Mouse (Mus musculus) embryonic facial prominence, embryonic 13.5 days (tissue): Measurements from ENCODE around the gene Ndufa11. TPM values are rescaled to one million over a fixed set of nuclear protein-coding genes. Genes with fewer than 3 reads are reported as not detected.

Experiments used
- ATAC-seq: fragments of 200-750 bp; cut with Nextera tagmentation; 2 replicates; pipeline ENCODE4 v1.8.0; 2017; ENCODE audit warnings: low read depth; ENCODE audit not compliant: insufficient number of reproducible peaks, insufficient read depth, low FRiP score, low TSS enrichment
- H3K27ac ChIP-seq: fragments of 300-500 bp; sonication (generic); 2 replicates; pipeline ENCODE4 v1.5.1; 2015; ENCODE audit warnings: moderate library complexity, mild to moderate bottlenecking, inconsistent platforms
- H3K27me3 ChIP-seq: fragments of 300-500 bp; sonication (generic); 2 replicates; pipeline ENCODE4 v1.6.1; 2015; ENCODE audit warnings: mild to moderate bottlenecking, inconsistent platforms
- H3K36me3 ChIP-seq: fragments of 300-500 bp; sonication (generic); 2 replicates; pipeline ENCODE4 v1.6.1; 2015; ENCODE audit warnings: mild to moderate bottlenecking, inconsistent platforms
- H3K4me1 ChIP-seq: fragments of 300-500 bp; sonication (generic); 2 replicates; pipeline ENCODE4 v1.6.1; 2015; ENCODE audit warnings: inconsistent platforms
- H3K4me2 ChIP-seq: fragments of 300-500 bp; sonication (generic); 2 replicates; pipeline ENCODE4 v1.6.1; 2015; ENCODE audit warnings: moderate library complexity, mild to moderate bottlenecking, inconsistent platforms
- H3K4me3 ChIP-seq: fragments of 300-500 bp; sonication (generic); 2 replicates; pipeline ENCODE4 v1.5.1; 2015; ENCODE audit warnings: mild to moderate bottlenecking, inconsistent platforms
- H3K9ac ChIP-seq: fragments of 300-500 bp; sonication (generic); 2 replicates; pipeline ENCODE4 v1.6.1; 2015; ENCODE audit warnings: mild to moderate bottlenecking, inconsistent platforms
- H3K9me3 ChIP-seq: fragments of 300-500 bp; sonication (generic); 2 replicates; pipeline ENCODE4 v1.6.1; 2016; ENCODE audit warnings: inconsistent platforms
- WGBS: fragments of 180-500 bp; shearing (Covaris S2); methylation state at CpG from one replicate; pipeline ENCODE4 v1.1.7; 2015; ENCODE audit warnings: mixed read lengths; 5-methylcytosine and 5-hydroxymethylcytosine counted together
- polyA plus RNA-seq: library from polyadenylated mRNA; unstranded; fragments of >200 nt; fragmentation: Nextera tagmentation; extraction: Ambion mirVana; gene quantifications from 2 replicates; pipeline ENCODE4 v1.2.1, GENCODE M21; 2015

The Ndufa11 gene
- polyA plus RNA-seq, 1 experiment from 2014 or later: 420 TPM

DNA sequence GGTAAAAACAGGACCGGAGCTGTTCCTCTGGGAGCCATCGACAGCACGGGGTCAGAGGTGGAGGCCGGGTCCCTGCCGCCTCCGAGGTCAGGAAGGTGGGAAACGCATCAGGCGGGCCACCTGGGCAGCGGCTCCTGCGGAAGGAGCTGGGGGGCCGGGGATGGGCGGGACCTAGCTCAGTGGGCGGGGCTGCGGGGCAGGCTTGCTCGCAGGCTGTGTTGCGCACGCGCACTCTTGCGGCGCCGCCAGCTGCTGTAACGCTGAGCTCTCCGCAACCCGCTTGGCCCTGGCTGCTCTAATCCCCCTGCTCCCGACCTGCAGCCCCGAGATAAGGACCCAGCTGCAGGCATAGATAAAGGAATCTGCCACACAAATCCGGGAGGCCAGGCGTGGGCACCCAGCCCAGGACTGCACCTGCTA is 44.4 kb downstream of the Ndufa11 start:
- H3K36me3 ChIP-seq: peaks cover 6% of the 10 kb centered on the region
- no peaks in the 10 kb centered on the region for H3K9me3 ChIP-seq
- under 1% methylated on average over 28 of the region's 28 CpGs for WGBS

DNA sequence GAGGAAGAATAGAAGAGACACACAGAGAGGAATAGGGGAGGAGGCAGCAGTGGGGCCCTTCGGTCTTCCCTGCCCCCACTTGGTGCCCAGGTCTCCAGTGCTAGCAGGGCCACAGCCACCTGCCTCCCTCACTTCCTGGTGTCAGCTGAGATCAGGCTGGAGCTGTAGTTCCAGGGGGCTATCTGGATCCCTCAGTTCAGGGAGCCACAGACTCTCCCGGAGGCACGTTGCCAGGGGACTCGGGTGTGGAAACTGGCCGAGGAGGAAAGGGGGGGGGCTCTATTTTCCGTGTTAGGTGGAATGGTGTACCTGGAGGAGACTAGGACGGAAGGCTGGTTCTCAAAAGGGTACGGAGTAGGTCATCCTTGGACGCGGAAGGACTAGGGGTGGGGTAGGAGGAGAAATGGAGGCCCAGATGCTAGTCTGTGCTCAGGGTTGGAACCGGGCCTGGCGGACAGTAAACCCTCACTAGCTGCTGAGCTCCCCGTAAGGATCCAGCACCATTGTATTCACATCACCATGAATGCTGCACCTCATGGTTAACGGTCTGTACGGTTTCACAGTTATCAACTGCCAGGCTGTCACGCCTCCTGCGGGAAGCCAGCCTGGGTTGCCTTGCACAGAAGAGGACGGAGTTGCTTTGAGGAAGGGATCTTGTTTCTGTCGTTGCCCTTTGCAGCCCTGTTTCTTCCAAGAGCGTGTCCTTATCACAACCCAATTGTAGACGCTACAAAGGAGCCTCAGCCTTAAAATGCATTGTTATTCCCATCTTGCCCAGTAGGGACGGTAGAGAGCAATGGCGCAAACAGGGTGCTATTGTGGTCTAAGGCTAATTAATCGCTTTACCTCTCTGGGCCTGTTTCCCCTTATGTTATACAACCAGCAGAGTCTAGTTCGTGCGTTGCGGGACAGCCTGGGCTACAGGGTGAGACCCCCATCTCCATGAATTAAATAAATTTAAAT is 45.5 kb downstream of the Ndufa11 start:
- WGBS: 50% methylated on average over 27 of the region's 27 CpGs
- no peak overlapping the region for H3K9ac ChIP-seq
- H3K4me2 ChIP-seq: no peak overlapping the region; the same call in 1 of the 2 replicates
- peak overlapping the region; percentile 55; the same call in 1 of the 2 replicates for H3K4me3 ChIP-seq
- H3K27ac ChIP-seq: 0 out of 2 replicates have a peak overlapping the region, but pooled peaks have one; percentile 22
- H3K36me3 ChIP-seq: peaks cover 16% of the 10 kb centered on the region
- H3K4me1 ChIP-seq: peaks cover 24% of the 10 kb centered on the region
- peaks cover 16% of the 10 kb centered on the region for H3K27me3 ChIP-seq
- no peak for ATAC-seq
- H3K9me3 ChIP-seq: no peaks in the 10 kb centered on the region

More for the DNA sequence above, 44.4 kb downstream of the Ndufa11 start:
- peak; percentile 22 for ATAC-seq
- Histone ChIP-seq H3K27ac (peak overlapping the region; percentile 73), H3K27me3 (peaks cover 27% of the 10 kb centered on the region), H3K4me1 (peaks cover 34% of the 10 kb centered on the region), H3K4me3 (peak overlapping the region; percentile 55), H3K4me2 (peak overlapping the region; percentile 78), H3K9ac (peak overlapping the region; percentile 74)

DNA sequence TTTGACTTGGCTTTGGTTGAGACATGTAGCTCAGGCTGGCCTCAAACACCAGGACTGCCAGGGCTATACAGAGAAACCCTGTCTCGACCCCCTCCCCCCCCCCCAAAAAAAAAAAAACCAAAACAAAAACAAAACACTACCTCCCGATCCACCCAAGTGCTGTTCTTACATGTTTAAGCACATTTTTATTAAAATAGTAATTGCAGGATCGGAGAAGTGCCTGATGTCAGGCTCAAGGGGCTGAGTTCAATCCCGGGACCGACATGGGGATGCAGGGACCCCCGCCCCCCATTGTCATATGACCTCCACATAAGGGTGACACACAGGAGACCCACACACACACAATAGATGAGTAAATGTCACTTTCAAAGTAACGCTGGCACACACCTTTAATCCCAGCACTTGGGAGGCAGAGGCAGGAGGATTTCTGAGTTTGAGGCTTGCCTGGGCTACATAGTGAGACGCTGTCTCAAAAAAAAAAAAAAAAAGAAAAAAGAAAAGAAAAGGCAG is 46.2 kb downstream of the Ndufa11 start:
- peak overlapping the region; percentile 73 for H3K4me3 ChIP-seq
- H3K27ac ChIP-seq: no peak overlapping the region
- peaks cover 14% of the 10 kb centered on the region; the same call in 1 of the 2 replicates for H3K27me3 ChIP-seq
- WGBS: 78% methylated on average over 8 of the region's 8 CpGs
- H3K36me3 ChIP-seq: peaks cover 24% of the 10 kb centered on the region
- H3K4me1 ChIP-seq: peaks cover 21% of the 10 kb centered on the region
- ATAC-seq: no peak
- H3K9ac ChIP-seq: no peak overlapping the region; the same call in 1 of the 2 replicates
- H3K9me3 ChIP-seq: no peaks in the 10 kb centered on the region
- H3K4me2 ChIP-seq: peak overlapping the region; percentile 82

DNA sequence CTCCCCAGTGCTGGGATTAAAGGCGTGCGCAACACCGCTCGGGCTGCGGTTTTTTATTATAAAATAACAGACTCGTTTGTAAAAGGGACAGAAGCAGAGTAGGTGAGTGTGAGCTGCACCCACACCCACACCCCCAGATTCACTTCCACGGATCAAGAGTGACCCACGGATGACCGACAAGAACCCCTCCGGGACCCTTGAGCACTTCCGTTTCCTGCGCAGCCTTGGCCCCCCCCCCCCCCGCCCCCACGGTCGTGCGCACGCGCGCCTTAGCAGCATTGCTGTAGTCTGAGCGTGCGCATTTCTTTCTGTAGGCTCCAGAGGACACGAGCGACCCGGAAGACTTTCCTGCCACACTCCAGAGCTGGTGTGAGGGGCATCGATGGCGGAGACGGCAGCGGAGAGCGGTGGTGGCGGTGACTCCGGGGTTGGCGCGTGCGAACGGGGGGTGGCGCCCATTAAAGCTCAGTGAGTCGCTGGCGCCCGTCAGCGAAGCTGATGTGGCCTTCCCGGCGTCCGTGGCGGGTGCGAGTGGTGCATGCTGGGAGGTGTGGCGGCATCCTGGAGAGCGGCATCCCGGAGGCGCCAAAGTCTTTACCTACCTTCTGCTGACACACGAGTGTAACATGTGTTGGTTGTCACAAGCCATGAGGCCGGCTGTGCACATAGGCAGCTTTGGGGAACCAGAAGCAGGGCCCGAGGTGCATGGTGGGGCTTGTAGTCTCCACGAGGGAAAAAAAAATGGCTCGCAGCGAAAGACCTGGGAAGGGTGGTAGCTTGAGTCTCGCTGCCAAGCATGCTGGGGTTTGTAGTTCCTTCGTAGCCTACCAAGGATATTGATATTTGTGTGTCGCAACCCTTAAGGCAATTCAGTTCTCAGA is 47.1 kb downstream of the Ndufa11 start, which contains the start of gene Dus3l:
TSS of gene Dus3l (plus strand) at position 284 of the 881 bp plus-strand sequence.
- Histone ChIP-seq H3K27ac (peak within 1 kb of the TSS; percentile 92), H3K9ac (peak within 1 kb of the TSS; percentile 86), H3K27me3 (peaks cover 11% of the 10 kb centered on the region; the same call in 1 of the 2 replicates), H3K4me2 (peak within 1 kb of the TSS; percentile 82), H3K4me1 (peaks cover 21% of the 10 kb centered on the region), H3K4me3 (peak within 1 kb of the TSS; percentile 73), H3K9me3 (no peaks in the 10 kb centered on the region), H3K36me3 (peaks cover 33% of the 10 kb centered on the region)
- 3% methylated on average over 54 of the region's 58 CpGs for WGBS
- peak; percentile 74 for ATAC-seq

DNA sequence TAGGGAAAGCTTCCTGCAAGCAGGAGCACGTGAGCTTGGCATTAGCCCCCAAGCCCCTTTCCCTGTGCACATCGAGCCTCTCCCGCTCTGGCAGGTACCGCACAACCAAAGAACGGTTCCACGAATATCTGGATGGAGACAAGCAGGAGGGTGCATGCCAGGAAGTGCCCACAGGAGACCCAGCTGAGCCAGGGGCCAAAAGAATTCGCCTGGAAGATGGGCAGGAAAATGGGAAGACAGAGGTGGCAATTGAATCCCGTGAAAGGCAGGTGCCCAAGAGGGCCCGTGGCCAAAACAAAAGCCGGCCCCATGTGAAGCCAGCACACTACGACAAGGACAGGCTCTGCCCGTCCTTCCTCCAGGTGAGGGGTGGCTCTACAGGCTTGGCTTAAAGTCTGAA is 47.9 kb downstream of the Ndufa11 start:
- ATAC-seq: no peak
- Histone ChIP-seq H3K27me3 (peaks cover 10% of the 10 kb centered on the region; the same call in 1 of the 2 replicates), H3K4me2 (peak overlapping the region; percentile 82), H3K36me3 (peaks cover 40% of the 10 kb centered on the region), H3K4me3 (peak overlapping the region; percentile 73), H3K9ac (peak overlapping the region; percentile 86), H3K27ac (peak overlapping the region; percentile 92; the same call in 1 of the 2 replicates), H3K9me3 (no peaks in the 10 kb centered on the region), H3K4me1 (peaks cover 21% of the 10 kb centered on the region)
- 50% methylated on average over 12 of the region's 12 CpGs for WGBS

DNA sequence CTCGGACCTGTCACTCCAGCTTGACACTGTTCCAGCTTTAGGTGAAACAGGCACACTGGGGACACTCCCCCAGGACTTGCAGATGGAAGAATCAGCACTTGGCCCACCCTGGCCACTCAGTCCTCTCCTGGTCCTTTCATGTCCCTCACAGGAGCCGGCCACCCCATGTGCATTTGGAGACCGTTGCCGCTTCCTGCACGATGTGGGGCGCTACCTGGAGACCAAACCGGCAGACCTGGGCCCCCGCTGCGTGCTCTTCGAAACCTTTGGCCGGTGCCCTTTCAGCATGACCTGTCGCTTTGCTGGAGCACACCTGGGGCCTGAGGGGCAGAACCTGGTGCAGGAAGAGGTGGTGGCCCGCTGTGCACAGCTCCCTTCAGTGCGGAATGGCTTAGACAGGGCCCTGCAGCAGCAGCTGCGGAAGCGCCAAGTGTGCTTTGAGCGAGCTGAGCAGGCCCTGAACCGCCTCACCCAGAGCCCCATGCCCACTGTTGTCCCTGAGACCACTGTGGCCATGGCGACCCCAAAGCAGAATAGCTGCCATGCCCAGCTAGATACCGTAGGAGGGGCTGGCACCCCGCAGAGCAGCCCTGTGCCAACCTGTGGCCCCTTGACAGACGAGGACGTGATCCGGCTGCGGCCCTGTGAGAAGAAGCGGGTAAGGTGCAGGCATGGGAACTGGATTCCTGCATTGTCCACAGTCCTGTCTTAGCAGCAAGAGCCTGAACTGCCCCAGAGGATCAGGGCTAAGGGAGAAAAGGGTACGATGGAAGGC is 49.3 kb downstream of the Ndufa11 start:
- no peak overlapping the region for H3K4me2 ChIP-seq
- no peak overlapping the region for H3K9ac ChIP-seq
- no peaks in the 10 kb centered on the region for H3K9me3 ChIP-seq
- H3K4me1 ChIP-seq: peaks cover 17% of the 10 kb centered on the region
- no peak for ATAC-seq
- no peak overlapping the region for H3K4me3 ChIP-seq
- peaks cover 51% of the 10 kb centered on the region for H3K36me3 ChIP-seq
- H3K27ac ChIP-seq: no peak overlapping the region
- no peaks in the 10 kb centered on the region for H3K27me3 ChIP-seq
- 91% methylated on average over 27 of the region's 27 CpGs for WGBS

DNA sequence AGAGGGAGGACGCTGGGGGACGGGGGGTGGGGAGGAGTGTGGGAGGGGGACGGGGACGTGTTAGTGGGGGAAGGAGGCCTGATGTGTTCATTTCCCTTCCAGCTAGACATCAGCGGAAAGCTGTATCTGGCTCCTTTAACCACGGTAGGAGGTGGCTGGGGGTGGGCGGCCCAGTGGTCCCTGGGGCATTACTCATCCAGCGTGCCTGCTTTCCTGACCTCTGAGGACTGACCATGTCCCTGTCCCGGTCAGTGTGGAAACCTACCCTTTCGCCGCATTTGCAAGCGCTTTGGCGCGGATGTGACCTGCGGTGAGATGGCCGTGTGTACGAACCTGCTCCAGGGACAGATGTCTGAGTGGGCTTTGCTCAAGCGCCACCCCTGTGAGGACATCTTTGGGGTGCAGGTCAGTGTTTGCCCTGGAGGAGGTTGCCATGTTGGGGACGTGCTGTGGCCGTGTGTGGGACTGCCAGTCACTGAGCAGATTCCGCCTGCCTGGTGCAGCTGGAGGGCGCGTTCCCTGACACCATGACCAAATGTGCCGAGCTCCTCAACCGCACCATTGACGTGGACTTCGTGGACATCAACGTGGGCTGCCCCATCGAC is 50.1 kb downstream of the Ndufa11 start:
- 93% methylated on average over 29 of the region's 29 CpGs for WGBS
- ATAC-seq: no peak
- Histone ChIP-seq H3K4me3 (no peak overlapping the region), H3K27me3 (no peaks in the 10 kb centered on the region), H3K9ac (no peak overlapping the region), H3K9me3 (no peaks in the 10 kb centered on the region), H3K4me2 (no peak overlapping the region), H3K4me1 (peaks cover 11% of the 10 kb centered on the region), H3K36me3 (peaks cover 51% of the 10 kb centered on the region), H3K27ac (no peak overlapping the region)

DNA sequence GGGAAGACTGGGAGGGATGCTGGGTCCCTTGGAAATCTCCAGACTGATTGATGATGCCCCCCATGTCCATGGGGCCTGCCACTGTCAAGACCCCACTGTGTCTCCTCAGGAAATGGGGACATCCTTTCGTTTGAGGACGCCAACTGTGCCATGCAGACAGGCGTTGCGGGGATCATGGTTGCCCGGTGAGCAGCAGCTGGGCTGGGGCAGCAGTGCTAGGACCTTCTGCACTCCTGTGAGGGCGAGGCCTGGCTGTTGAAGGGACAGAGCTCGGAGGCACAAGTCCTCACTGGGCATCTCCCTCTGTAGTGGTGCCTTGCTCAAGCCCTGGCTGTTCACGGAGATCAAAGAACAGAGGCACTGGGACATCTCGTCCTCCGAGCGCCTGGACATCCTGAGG is 51.4 kb downstream of the Ndufa11 start:
- ATAC-seq: no peak
- H3K27ac ChIP-seq: no peak overlapping the region
- no peaks in the 10 kb centered on the region for H3K27me3 ChIP-seq
- H3K4me1 ChIP-seq: peaks cover 5% of the 10 kb centered on the region
- WGBS: 91% methylated on average over 11 of the region's 11 CpGs
- H3K4me2 ChIP-seq: no peak overlapping the region
- H3K9me3 ChIP-seq: no peaks in the 10 kb centered on the region
- no peak overlapping the region for H3K9ac ChIP-seq
- no peak overlapping the region for H3K4me3 ChIP-seq
- H3K36me3 ChIP-seq: peaks cover 51% of the 10 kb centered on the region

DNA sequence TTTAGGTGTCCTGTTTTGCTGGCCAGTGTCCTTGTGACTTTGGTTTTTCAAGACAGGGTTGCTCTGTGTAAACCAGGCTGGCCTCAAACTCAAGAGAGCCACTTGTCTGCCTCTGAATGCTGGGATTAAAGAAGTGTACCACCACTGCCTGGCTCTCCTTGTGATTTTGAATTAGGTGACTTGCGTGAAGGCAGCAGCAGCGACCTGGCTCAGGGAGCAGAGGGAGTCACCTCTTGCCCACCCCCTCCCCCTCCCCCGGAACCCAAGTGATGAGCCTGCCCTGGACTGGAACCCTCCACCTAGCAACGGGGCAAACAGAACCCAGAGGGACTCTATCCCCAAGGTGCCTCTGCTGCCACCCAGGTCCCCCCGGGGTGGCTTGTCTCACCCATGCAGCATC is 52.4 kb downstream of the Ndufa11 start, which contains the start of gene Prr22:
TSS of gene Prr22 (plus strand) at position 301 of the 400 bp plus-strand sequence.
- WGBS: 86% methylated on average over 5 of the region's 5 CpGs
- Histone ChIP-seq H3K4me2 (no peak within 1 kb of the TSS), H3K9ac (no peak within 1 kb of the TSS), H3K36me3 (peaks cover 51% of the 10 kb centered on the region), H3K27ac (no peak within 1 kb of the TSS), H3K4me1 (peaks cover 5% of the 10 kb centered on the region), H3K9me3 (no peaks in the 10 kb centered on the region), H3K27me3 (no peaks in the 10 kb centered on the region), H3K4me3 (no peak within 1 kb of the TSS)
- ATAC-seq: no peak
